In genomic region chr5:25115216-25115615, GRCm38 (mm10) we compare ENCODE assay signal across 14 mouse cellular contexts.
"Had no signal": no experiment of that assay in that cellular context is flagged by ENCODE, and none has a peak within 500 bp of the region (broad histone marks: within the 10 kb centered on the region; RNA-seq: fewer than 3 reads in every experiment).

No protein-coding gene starts in this region.

- H3K36me3 ChIP-seq: limb, embryonic 15.5 days; liver, embryonic 15.5 days; lung, embryonic 15.5 days; midbrain, embryonic 12.5 days; neural tube, embryonic 13.5 days; stomach, embryonic 15.5 days had no signal

- H3K27ac ChIP-seq: kidney, postnatal 0 days; limb, embryonic 15.5 days; liver, embryonic 15.5 days; lung, embryonic 15.5 days; macrophage; midbrain, embryonic 12.5 days; neural tube, embryonic 13.5 days; stomach, embryonic 15.5 days had no signal

- H3K4me2 ChIP-seq: limb, embryonic 15.5 days; liver, embryonic 15.5 days; lung, embryonic 15.5 days; midbrain, embryonic 12.5 days; neural tube, embryonic 13.5 days; stomach, embryonic 15.5 days had no signal

- H3K27me3 ChIP-seq: limb, embryonic 15.5 days; liver, embryonic 15.5 days; lung, embryonic 15.5 days; midbrain, embryonic 12.5 days; neural tube, embryonic 13.5 days; stomach, embryonic 15.5 days had no signal

- ATAC-seq: intestine, embryonic 16.5 days; midbrain, embryonic 16.5 days had no signal

- H3K4me3 ChIP-seq: limb, embryonic 15.5 days; liver, embryonic 15.5 days; lung, embryonic 15.5 days; midbrain, embryonic 12.5 days; neural tube, embryonic 13.5 days; stomach, embryonic 15.5 days had no signal

- H3K9ac ChIP-seq: limb, embryonic 15.5 days; liver, embryonic 15.5 days; lung, embryonic 15.5 days; midbrain, embryonic 12.5 days; neural tube, embryonic 13.5 days; stomach, embryonic 15.5 days had no signal

- H3K9me3 ChIP-seq: limb, embryonic 15.5 days; liver, embryonic 15.5 days; lung, embryonic 15.5 days; midbrain, embryonic 12.5 days; neural tube, embryonic 13.5 days; stomach, embryonic 15.5 days had no signal

- DNase-seq: kidney, adult 9 months; kidney, postnatal 36 days; lung, postnatal 14 days; right cerebral cortex, postnatal 14 days had no signal

- H3K4me1 ChIP-seq: limb, embryonic 15.5 days; liver, embryonic 15.5 days; lung, embryonic 15.5 days; stomach, embryonic 15.5 days had no signal
